Mouse (Mus musculus) limb, embryonic 15.5 days (tissue): ENCODE measurements around the gene Cnr2. TPM values are rescaled to one million over a fixed set of nuclear protein-coding genes. Genes with fewer than 3 reads are reported as not detected.

Experiments
- ATAC-seq: fragments of 200-750 bp; cut with Nextera tagmentation; 2 replicates; pipeline ENCODE4 v1.8.0; 2017; ENCODE audit warnings: low read depth, moderate TSS enrichment; ENCODE audit not compliant: insufficient number of reproducible peaks, low FRiP score, low TSS enrichment
- H3K27ac ChIP-seq: fragments of 300-500 bp; sonication (generic); 2 replicates; pipeline ENCODE4 v1.5.1; 2015; ENCODE audit warnings: moderate library complexity, mild to moderate bottlenecking, inconsistent platforms
- H3K27me3 ChIP-seq: fragments of 300-500 bp; sonication (generic); 2 replicates; pipeline ENCODE4 v1.6.1; 2015; ENCODE audit warnings: inconsistent platforms
- H3K36me3 ChIP-seq: fragments of 300-500 bp; sonication (generic); 2 replicates; pipeline ENCODE4 v1.6.1; 2015; ENCODE audit warnings: inconsistent platforms
- H3K4me1 ChIP-seq: fragments of 300-500 bp; sonication (generic); 2 replicates; pipeline ENCODE4 v1.6.1; 2015; ENCODE audit warnings: inconsistent platforms
- H3K4me2 ChIP-seq: fragments of 300-500 bp; sonication (generic); 2 replicates; pipeline ENCODE4 v1.6.1; 2015; ENCODE audit warnings: mild to moderate bottlenecking, inconsistent platforms
- H3K4me3 ChIP-seq: fragments of 300-500 bp; sonication (generic); 2 replicates; pipeline ENCODE4 v1.5.1; 2015; ENCODE audit warnings: mild to moderate bottlenecking, inconsistent platforms
- H3K9ac ChIP-seq: fragments of 300-500 bp; sonication (generic); 2 replicates; pipeline ENCODE4 v1.6.1; 2015; ENCODE audit warnings: inconsistent platforms
- H3K9me3 ChIP-seq: fragments of 300-500 bp; sonication (generic); 2 replicates; pipeline ENCODE4 v1.6.1; 2016; ENCODE audit warnings: inconsistent platforms
- WGBS: fragments of 180-500 bp; shearing (Covaris S2); methylation state at CpG from one replicate; pipeline ENCODE4 v1.1.7; 2015; 5-methylcytosine and 5-hydroxymethylcytosine counted together
- polyA plus RNA-seq: library from polyadenylated mRNA; unstranded; fragments of >200 nt; fragmentation: Nextera tagmentation; extraction: Ambion mirVana; gene quantifications from 2 replicates; pipeline ENCODE4 v1.2.1, GENCODE M21; 2015

The Cnr2 gene
- polyA plus RNA-seq, 1 experiment from 2014 or later: 1.1 TPM

GRCm38 (mm10) chr4:135892884-135893283 is 2.3 kb upstream of the Cnr2 start:
- ATAC-seq: no peak

GRCm38 (mm10) chr4:135896157-135896556 is 963 bp downstream of the Cnr2 start:
- Histone ChIP-seq H3K9ac (no peak overlapping the region), H3K4me2 (no peak overlapping the region), H3K4me1 (peaks cover 11% of the 10 kb centered on the region), H3K36me3 (no peaks in the 10 kb centered on the region), H3K27me3 (no peaks in the 10 kb centered on the region), H3K4me3 (no peak overlapping the region), H3K9me3 (no peaks in the 10 kb centered on the region), H3K27ac (no peak overlapping the region)
- 58% methylated on average over 6 of the region's 6 CpGs for WGBS
- no peak for ATAC-seq

More at GRCm38 (mm10) chr4:135892884-135893283, 2.3 kb upstream of the Cnr2 start:
- Histone ChIP-seq H3K9me3 (no peaks in the 10 kb centered on the region), H3K9ac (no peak overlapping the region), H3K36me3 (no peaks in the 10 kb centered on the region), H3K4me3 (no peak overlapping the region), H3K27ac (no peak overlapping the region), H3K4me1 (peaks cover 5% of the 10 kb centered on the region; the same call in 1 of the 2 replicates), H3K27me3 (no peaks in the 10 kb centered on the region), H3K4me2 (no peak overlapping the region)
- WGBS: 38% methylated on average over 4 of the region's 4 CpGs

GRCm38 (mm10) chr4:135898380-135899049 is 3.3 kb downstream of the Cnr2 start:
- H3K27me3 ChIP-seq: no peaks in the 10 kb centered on the region
- no peak for ATAC-seq
- H3K27ac ChIP-seq: no peak overlapping the region
- H3K36me3 ChIP-seq: no peaks in the 10 kb centered on the region
- peaks cover 11% of the 10 kb centered on the region for H3K4me1 ChIP-seq
- no peaks in the 10 kb centered on the region for H3K9me3 ChIP-seq
- no peak overlapping the region for H3K9ac ChIP-seq
- 51% methylated on average over 9 of the region's 9 CpGs for WGBS
- H3K4me3 ChIP-seq: no peak overlapping the region
- no peak overlapping the region for H3K4me2 ChIP-seq

GRCm38 (mm10) chr4:135899050-135899448 is 3.9 kb downstream of the Cnr2 start:
- Histone ChIP-seq H3K27me3 (no peaks in the 10 kb centered on the region), H3K9ac (no peak overlapping the region), H3K9me3 (no peaks in the 10 kb centered on the region), H3K36me3 (no peaks in the 10 kb centered on the region), H3K4me2 (no peak overlapping the region), H3K4me3 (no peak overlapping the region), H3K4me1 (peaks cover 11% of the 10 kb centered on the region), H3K27ac (no peak overlapping the region)
- whole genome bisulfite sequencing: 84% methylated on average over 7 of the region's 7 CpGs
- no peak for ATAC-seq

- H3K4me3 ChIP-seq: no peak overlapping the region
- H3K9ac ChIP-seq: no peak overlapping the region
- no peak overlapping the region for H3K4me2 ChIP-seq
- H3K27ac ChIP-seq: no peak overlapping the region
- ATAC-seq: no peak
- no peaks in the 10 kb centered on the region for H3K9me3 ChIP-seq
- no peaks in the 10 kb centered on the region for H3K27me3 ChIP-seq
- peaks cover 11% of the 10 kb centered on the region for H3K4me1 ChIP-seq
- H3K36me3 ChIP-seq: no peaks in the 10 kb centered on the region
- WGBS: 77% methylated on average over 5 of the region's 5 CpGs
Measured at GRCm38 (mm10) chr4:135900008-135900407, 4.8 kb downstream of the Cnr2 start.

- 85% methylated on average over 4 of the region's 4 CpGs for WGBS
Measured at GRCm38 (mm10) chr4:135902606-135903242, 7.5 kb downstream of the Cnr2 start.

GRCm38 (mm10) chr4:135904810-135905209 is 9.6 kb downstream of the Cnr2 start:
- H3K9me3 ChIP-seq: no peaks in the 10 kb centered on the region
- 50% methylated on average over 1 of the region's 1 CpGs for WGBS
- no peaks in the 10 kb centered on the region for H3K27me3 ChIP-seq
- H3K36me3 ChIP-seq: no peaks in the 10 kb centered on the region
- no peak overlapping the region for H3K27ac ChIP-seq
- ATAC-seq: no peak
- no peak overlapping the region for H3K9ac ChIP-seq
- no peak overlapping the region for H3K4me3 ChIP-seq
- H3K4me2 ChIP-seq: no peak overlapping the region
- no peaks in the 10 kb centered on the region for H3K4me1 ChIP-seq

More at GRCm38 (mm10) chr4:135902606-135903242, 7.5 kb downstream of the Cnr2 start:
- Histone ChIP-seq H3K4me3 (no peak overlapping the region), H3K4me1 (peaks cover 6% of the 10 kb centered on the region; the same call in 1 of the 2 replicates), H3K9me3 (no peaks in the 10 kb centered on the region), H3K27me3 (no peaks in the 10 kb centered on the region), H3K9ac (no peak overlapping the region), H3K4me2 (no peak overlapping the region), H3K27ac (no peak overlapping the region), H3K36me3 (no peaks in the 10 kb centered on the region)
- ATAC-seq: no peak

GRCm38 (mm10) chr4:135906633-135907032 is 11.4 kb downstream of the Cnr2 start:
- Histone ChIP-seq H3K4me3 (no peak overlapping the region), H3K4me1 (no peaks in the 10 kb centered on the region), H3K9me3 (no peaks in the 10 kb centered on the region), H3K4me2 (no peak overlapping the region), H3K27ac (no peak overlapping the region), H3K9ac (no peak overlapping the region), H3K27me3 (no peaks in the 10 kb centered on the region), H3K36me3 (no peaks in the 10 kb centered on the region)
- ATAC-seq: no peak
- WGBS: 63% methylated on average over 3 of the region's 3 CpGs

GRCm38 (mm10) chr4:135909326-135910066 is 14.3 kb downstream of the Cnr2 start:
- peaks cover 4% of the 10 kb centered on the region; the same call in 1 of the 2 replicates for H3K4me1 ChIP-seq
- H3K36me3 ChIP-seq: no peaks in the 10 kb centered on the region
- H3K4me2 ChIP-seq: no peak overlapping the region
- WGBS: 55% methylated on average over 13 of the region's 13 CpGs
- no peak for ATAC-seq
- no peak overlapping the region for H3K9ac ChIP-seq
- H3K27ac ChIP-seq: no peak overlapping the region
- H3K4me3 ChIP-seq: no peak overlapping the region
- H3K27me3 ChIP-seq: no peaks in the 10 kb centered on the region
- H3K9me3 ChIP-seq: no peaks in the 10 kb centered on the region

GRCm38 (mm10) chr4:135911531-135911930 is 16.3 kb downstream of the Cnr2 start:
- Histone ChIP-seq H3K27me3 (no peaks in the 10 kb centered on the region), H3K36me3 (no peaks in the 10 kb centered on the region), H3K4me3 (no peak overlapping the region), H3K4me2 (no peak overlapping the region), H3K9me3 (no peaks in the 10 kb centered on the region), H3K9ac (no peak overlapping the region), H3K27ac (no peak overlapping the region), H3K4me1 (peaks cover 4% of the 10 kb centered on the region; the same call in 1 of the 2 replicates)
- 66% methylated on average over 7 of the region's 7 CpGs for WGBS
- no peak for ATAC-seq

- H3K4me1 ChIP-seq: peaks cover 4% of the 10 kb centered on the region; the same call in 1 of the 2 replicates
- no peak overlapping the region for H3K9ac ChIP-seq
- H3K9me3 ChIP-seq: no peaks in the 10 kb centered on the region
- no peak overlapping the region for H3K4me3 ChIP-seq
- ATAC-seq: 0 out of 2 replicates have a peak, but pooled peaks have one; percentile 35
- WGBS: 33% methylated on average over 3 of the region's 3 CpGs
- no peaks in the 10 kb centered on the region for H3K27me3 ChIP-seq
- no peak overlapping the region for H3K4me2 ChIP-seq
- no peak overlapping the region for H3K27ac ChIP-seq
- H3K36me3 ChIP-seq: no peaks in the 10 kb centered on the region
Measured at GRCm38 (mm10) chr4:135912164-135912563, 17.0 kb downstream of the Cnr2 start.

GRCm38 (mm10) chr4:135912835-135913234 is 17.6 kb downstream of the Cnr2 start:
- Histone ChIP-seq H3K4me2 (no peak overlapping the region), H3K36me3 (no peaks in the 10 kb centered on the region), H3K9me3 (no peaks in the 10 kb centered on the region), H3K4me1 (peaks cover 4% of the 10 kb centered on the region; the same call in 1 of the 2 replicates), H3K27me3 (no peaks in the 10 kb centered on the region), H3K27ac (peak overlapping the region; percentile 51; the same call in 1 of the 2 replicates), H3K4me3 (no peak overlapping the region), H3K9ac (no peak overlapping the region)
- ATAC-seq: 0 out of 2 replicates have a peak, but pooled peaks have one; percentile 24
- WGBS: 16% methylated on average over 3 of the region's 3 CpGs
